Mouse (Mus musculus): ENCODE measurements at regions not wholly inside any gene's neighbourhood (a gene's known extent, or its start where the extent isn't known, plus 50 kb on each side); places are given as distances from the start of the nearest gene placed in this dataset.

DNA sequence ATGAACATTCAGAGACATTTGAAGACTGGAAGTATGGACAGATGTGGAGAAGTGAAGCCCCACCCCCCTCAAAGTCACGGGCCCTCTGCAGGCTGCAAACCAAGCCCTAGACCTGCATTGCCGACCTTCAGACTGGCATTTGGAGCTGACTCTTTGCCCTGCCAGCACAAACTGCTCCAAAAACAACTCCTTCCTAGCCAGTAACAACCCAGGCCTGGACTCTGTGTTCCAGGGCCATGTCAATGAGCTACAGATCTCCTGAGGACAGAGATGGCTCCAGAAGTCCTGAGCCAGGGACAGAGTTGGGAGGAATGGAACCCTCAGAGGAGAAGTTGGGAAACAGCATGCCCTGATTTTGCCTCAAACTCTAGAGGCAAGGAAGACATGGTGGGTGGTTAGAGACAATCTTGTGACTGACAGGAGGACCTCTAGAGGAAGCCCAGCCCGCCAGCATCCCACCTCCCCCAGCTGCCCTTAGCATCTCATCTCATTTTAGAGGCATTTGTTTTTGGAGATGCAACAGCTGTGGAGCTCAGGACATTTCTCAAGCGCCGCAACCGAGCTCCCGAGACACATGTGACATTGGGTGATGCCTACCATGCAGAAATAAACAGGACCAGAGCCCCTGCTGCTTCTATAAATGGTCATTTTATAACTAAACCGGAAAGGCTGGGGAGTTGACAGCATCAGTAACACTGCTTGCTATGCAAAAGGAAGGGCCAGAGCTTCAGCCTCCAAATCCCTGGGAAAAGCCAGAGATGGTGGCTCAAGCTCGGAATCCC, 56.2 kb upstream of the Tbx5 start:
- no peak for TF ChIP-seq MYC (IDR thresholded peaks at IDR 0.05; ENCODE audit: low read depth, low read length)
- no peak for TF ChIP-seq GATA1 (IDR thresholded peaks at IDR 0.05; ENCODE audit: low read depth, low read length)
- no peak for TF ChIP-seq UBTF (IDR thresholded peaks at IDR 0.05; ENCODE audit: borderline replicate concordance, insufficient read depth, low read depth, low read length)
- TF ChIP-seq USF1 (IDR thresholded peaks at IDR 0.05; ENCODE audit: low read depth, low read length) = no peak
- no peak for TF ChIP-seq USF2 (IDR thresholded peaks at IDR 0.05; ENCODE audit: borderline replicate concordance in 1 of 2, insufficient read depth in 1 of 2, low read depth in 1 of 2, low read length in 2 of 2)
- TF ChIP-seq CHD1 (IDR thresholded peaks at IDR 0.05; ENCODE audit: low read depth, low read length) = no peak
- no peak for TF ChIP-seq ZMIZ1 (IDR thresholded peaks at IDR 0.05; ENCODE audit: low read depth, low read length)
- TF ChIP-seq SMC3 (IDR thresholded peaks at IDR 0.05; ENCODE audit: low read depth, low read length) = no peak
- TF ChIP-seq POLR2AphosphoS2 (IDR thresholded peaks at IDR 0.05; ENCODE audit: low read length) = no peak
- no peak for TF ChIP-seq ZNF384 (IDR thresholded peaks at IDR 0.05; ENCODE audit: low read depth, low read length)
- no peak for TF ChIP-seq CHD2 (IDR thresholded peaks at IDR 0.05; ENCODE audit: low read length)
- no peak for TF ChIP-seq CTCF (IDR thresholded peaks at IDR 0.05 in 2 of 3, conservative IDR thresholded peaks at IDR 0.05 in 1 of 3; ENCODE audit: control insufficient read depth in 1 of 3, insufficient read depth in 1 of 3, low read depth in 2 of 3, low read length in 3 of 3, poor library complexity in 1 of 3, severe bottlenecking in 1 of 3)
- no peak for TF ChIP-seq NELFE (IDR thresholded peaks at IDR 0.05; ENCODE audit: low read depth, low read length)
- no peak for TF ChIP-seq RCOR1 (IDR thresholded peaks at IDR 0.05; ENCODE audit: low read depth, low read length)
- no peak for TF ChIP-seq TAL1 (IDR thresholded peaks at IDR 0.05; ENCODE audit: low read length)
- no peak for TF ChIP-seq ZKSCAN1 (IDR thresholded peaks at IDR 0.05; ENCODE audit: low read depth, low read length)
- TF ChIP-seq POLR2A (IDR thresholded peaks at IDR 0.05; ENCODE audit: control insufficient read depth in 1 of 2, insufficient read depth in 1 of 2, low read depth in 1 of 2, low read length in 2 of 2, poor library complexity in 1 of 2) = no peak
- no peak for TF ChIP-seq ELF1 (IDR thresholded peaks at IDR 0.05; ENCODE audit: low read depth, low read length)
- Histone ChIP-seq H3K9me3 (replicated peaks; ENCODE audit: insufficient read depth, low read length) (no peaks in the 10 kb centered on the region), H3K79me2 (ENCODE audit: control insufficient read depth, insufficient read depth, low read length, poor library complexity) (no peaks in the 10 kb centered on the region), H3K4me3 (ENCODE audit: control insufficient read depth in 1 of 2, insufficient read depth in 1 of 2, low read depth in 2 of 2, low read length in 2 of 2) (no peak overlapping the region), H3K27me3 (ENCODE audit: control insufficient read depth in 1 of 2, insufficient read depth in 2 of 2, low read length in 2 of 2) (no peaks in the 10 kb centered on the region), H3K9ac (ENCODE audit: control insufficient read depth, low read depth, low read length, poor library complexity, severe bottlenecking) (no peak overlapping the region), H3K27ac (ENCODE audit: control insufficient read depth, low read depth, low read length) (no peak overlapping the region), H3K4me1 (ENCODE audit: control insufficient read depth in 1 of 2, insufficient read depth in 2 of 2, low read length in 2 of 2) (no peaks in the 10 kb centered on the region), H3K36me3 (ENCODE audit: control insufficient read depth in 1 of 2, insufficient read depth in 2 of 2, low read length in 2 of 2) (no peaks in the 10 kb centered on the region)
- no peak for DNase-seq (ENCODE audit: low read depth, low spot score)

DNA sequence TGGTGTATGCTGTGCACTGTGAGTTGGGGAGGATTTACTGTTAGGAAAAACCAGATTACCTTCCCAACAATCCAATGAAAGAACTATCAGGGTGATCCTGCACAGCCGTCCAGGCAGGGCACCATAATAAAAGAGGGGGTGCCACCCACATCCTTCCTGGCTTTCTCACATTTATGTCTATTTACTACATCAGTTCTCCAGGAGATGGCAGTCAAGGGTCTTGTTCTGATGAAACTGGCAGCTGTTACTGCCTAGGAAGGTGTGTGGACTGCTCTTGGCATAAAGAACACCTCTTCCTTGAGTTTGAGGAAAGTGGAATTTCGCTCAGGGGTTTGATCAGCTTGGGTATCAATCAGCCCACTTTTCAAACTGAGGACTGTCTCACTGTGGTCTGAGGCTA, 54.6 kb upstream of the Tbx5 start:
- Histone ChIP-seq H3K4me3 (ENCODE audit: control insufficient read depth in 1 of 2, insufficient read depth in 1 of 2, low read depth in 2 of 2, low read length in 2 of 2) (no peak overlapping the region), H3K36me3 (ENCODE audit: control insufficient read depth in 1 of 2, insufficient read depth in 2 of 2, low read length in 2 of 2) (no peaks in the 10 kb centered on the region), H3K79me2 (ENCODE audit: control insufficient read depth, insufficient read depth, low read length, poor library complexity) (no peaks in the 10 kb centered on the region), H3K9ac (ENCODE audit: control insufficient read depth, low read depth, low read length, poor library complexity, severe bottlenecking) (no peak overlapping the region), H3K9me3 (replicated peaks; ENCODE audit: insufficient read depth, low read length) (no peaks in the 10 kb centered on the region), H3K4me1 (ENCODE audit: control insufficient read depth in 1 of 2, insufficient read depth in 2 of 2, low read length in 2 of 2) (no peaks in the 10 kb centered on the region), H3K27me3 (ENCODE audit: control insufficient read depth in 1 of 2, insufficient read depth in 2 of 2, low read length in 2 of 2) (no peaks in the 10 kb centered on the region), H3K27ac (ENCODE audit: control insufficient read depth, low read depth, low read length) (no peak overlapping the region)
- DNase-seq (ENCODE audit: low read depth, low spot score) = no peak
- TF ChIP-seq NELFE (IDR thresholded peaks at IDR 0.05; ENCODE audit: low read depth, low read length) = no peak
- TF ChIP-seq USF1 (IDR thresholded peaks at IDR 0.05; ENCODE audit: low read depth, low read length) = no peak
- no peak for TF ChIP-seq RCOR1 (IDR thresholded peaks at IDR 0.05; ENCODE audit: low read depth, low read length)
- no peak for TF ChIP-seq ETS1 (IDR thresholded peaks at IDR 0.05; ENCODE audit: low read depth, low read length)
- no peak for TF ChIP-seq MYC (IDR thresholded peaks at IDR 0.05; ENCODE audit: low read depth, low read length)
- TF ChIP-seq ZMIZ1 (IDR thresholded peaks at IDR 0.05; ENCODE audit: low read depth, low read length) = no peak
- no peak for TF ChIP-seq POLR2A (IDR thresholded peaks at IDR 0.05; ENCODE audit: control insufficient read depth in 1 of 2, insufficient read depth in 1 of 2, low read depth in 1 of 2, low read length in 2 of 2, poor library complexity in 1 of 2)
- no peak for TF ChIP-seq MXI1 (IDR thresholded peaks at IDR 0.05; ENCODE audit: low read depth, low read length)
- no peak for TF ChIP-seq BHLHE40 (IDR thresholded peaks at IDR 0.05; ENCODE audit: borderline replicate concordance, low read depth, low read length)
- TF ChIP-seq HCFC1 (IDR thresholded peaks at IDR 0.05; ENCODE audit: low read depth, low read length) = no peak
- TF ChIP-seq POLR2AphosphoS5 (IDR thresholded peaks at IDR 0.05; ENCODE audit: borderline replicate concordance, low read depth, low read length) = no peak
- TF ChIP-seq RAD21 (IDR thresholded peaks at IDR 0.05; ENCODE audit: low read depth, low read length) = no peak

All from MEL (cell line).